Mouse (Mus musculus): ENCODE results near the gene Plekhm1.
"Not testable (repeated sequence)": the region's sequence is repeated elsewhere in the genome, so short reads cannot be mapped to it uniquely, and the experiment has no call there.

The Plekhm1 gene

GRCm38 (mm10) chr11:103339414-103340119 lies 72.9 kb downstream of the Plekhm1 start:
- DNase-seq (ENCODE audit: low spot score), result peak; percentile 62

- no peak for DNase-seq (ENCODE audit: low spot score)
Observed at GRCm38 (mm10) chr11:103338671-103339070, 73.8 kb downstream of the Plekhm1 start.

- DNase-seq (ENCODE audit: low spot score), result no peak
Observed at GRCm38 (mm10) chr11:103338119-103338518, 74.4 kb downstream of the Plekhm1 start.

GRCm38 (mm10) chr11:103337180-103337579 lies 75.3 kb downstream of the Plekhm1 start:
- DNase-seq (ENCODE audit: low spot score), result no peak

GRCm38 (mm10) chr11:103335561-103335960 lies 76.9 kb downstream of the Plekhm1 start:
- DNase-seq (ENCODE audit: low spot score), result no peak

GRCm38 (mm10) chr11:103334925-103335324 lies 77.6 kb downstream of the Plekhm1 start:
- DNase-seq (ENCODE audit: low spot score), result peak; percentile 55

GRCm38 (mm10) chr11:103333719-103334398 lies 78.6 kb downstream of the Plekhm1 start:
- DNase-seq (ENCODE audit: low spot score), result peak; percentile 72

- peak; percentile 52 for DNase-seq (ENCODE audit: low spot score)
Observed at GRCm38 (mm10) chr11:103332890-103333651, 79.4 kb downstream of the Plekhm1 start.

GRCm38 (mm10) chr11:103332186-103332889 lies 80.1 kb downstream of the Plekhm1 start:
- peak; percentile 92 for DNase-seq (ENCODE audit: low spot score)

- DNase-seq (ENCODE audit: low spot score), result no peak
Observed at GRCm38 (mm10) chr11:103331502-103332185, 80.8 kb downstream of the Plekhm1 start.

- DNase-seq (ENCODE audit: low spot score), result no peak
Observed at GRCm38 (mm10) chr11:103330651-103331319, 81.7 kb downstream of the Plekhm1 start.

- peak; percentile 92 for DNase-seq (ENCODE audit: low spot score)
Observed at GRCm38 (mm10) chr11:103326950-103327349, 85.5 kb downstream of the Plekhm1 start.

GRCm38 (mm10) chr11:103325172-103325571 lies 87.3 kb downstream of the Plekhm1 start:
- peak; percentile 84 for DNase-seq (ENCODE audit: low spot score)

GRCm38 (mm10) chr11:103324723-103325122 lies 87.8 kb downstream of the Plekhm1 start:
- no peak for DNase-seq (ENCODE audit: low spot score)

GRCm38 (mm10) chr11:103322832-103323231 lies 89.7 kb downstream of the Plekhm1 start:
- not testable (repeated sequence) for DNase-seq (ENCODE audit: low spot score)

GRCm38 (mm10) chr11:103320646-103321045 lies 91.8 kb downstream of the Plekhm1 start:
- DNase-seq (ENCODE audit: low spot score), result no peak

- DNase-seq (ENCODE audit: low spot score), result no peak
Observed at GRCm38 (mm10) chr11:103320196-103320595, 92.3 kb downstream of the Plekhm1 start.

- no peak for DNase-seq (ENCODE audit: low spot score)
Observed at GRCm38 (mm10) chr11:103318042-103318441, 94.4 kb downstream of the Plekhm1 start.

- no peak for DNase-seq (ENCODE audit: low spot score)
Observed at GRCm38 (mm10) chr11:103315379-103315778, 97.1 kb downstream of the Plekhm1 start.

- peak; percentile 53 for DNase-seq (ENCODE audit: low spot score)
Observed at GRCm38 (mm10) chr11:103314736-103315374, 97.6 kb downstream of the Plekhm1 start.

Measured in testis, postnatal 10 days (tissue).